Mouse (Mus musculus): ENCODE data around the gene Tfr2. TPM values are rescaled to one million over a fixed set of nuclear protein-coding genes. Genes with fewer than 3 reads are reported as not detected.

The Tfr2 gene
- polyA plus RNA-seq, 2 experiments: 1.3 to 2.1 TPM

DNA sequence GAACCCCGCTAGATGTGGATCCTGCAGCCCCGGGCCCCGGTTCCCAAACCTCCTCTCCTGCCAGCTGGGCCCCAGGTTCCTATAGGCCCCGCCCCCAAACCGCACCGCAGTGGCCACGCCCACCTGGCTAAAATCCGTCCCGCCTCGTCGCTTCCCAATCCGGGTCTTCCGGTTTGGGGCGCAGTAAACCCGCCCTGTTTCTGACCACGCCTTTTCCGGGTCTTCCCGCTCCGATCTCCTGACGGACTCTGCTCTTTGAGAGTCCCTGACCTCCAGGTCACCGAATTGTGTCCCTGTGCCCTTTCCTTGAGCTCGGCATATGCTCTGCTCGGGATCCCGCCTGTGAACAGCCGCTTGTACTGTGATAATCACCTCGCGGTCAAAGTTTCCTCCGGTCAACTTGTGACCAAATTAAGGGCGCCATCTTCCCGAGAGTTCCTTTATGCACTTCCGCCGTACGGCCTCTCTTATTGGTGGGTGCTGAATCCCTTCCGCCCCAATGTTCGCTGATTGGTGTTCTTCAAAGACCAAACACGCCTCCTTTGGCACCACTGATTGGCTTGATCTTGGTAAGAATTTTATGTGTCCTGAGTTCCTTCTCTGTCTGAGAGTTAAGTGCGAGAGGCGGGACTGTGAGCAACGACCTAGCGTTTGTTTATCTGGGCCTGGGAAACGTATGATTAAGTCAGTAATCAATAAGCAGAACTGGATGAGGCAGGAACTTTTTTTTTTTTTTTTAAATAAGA, 31.2 kb downstream of the Tfr2 start, which contains the start of gene Mospd3:
Mospd3 (minus strand) TSS at position 440 of the 746 bp plus-strand sequence.
- Histone ChIP-seq H3K4me2 (replicated peaks; ENCODE audit: low read depth, low read length, severe bottlenecking) (peak within 1 kb of the TSS; percentile 95), H3K27me3 (ENCODE audit: control insufficient read depth, insufficient read depth, low read length) (no peaks in the 10 kb centered on the region), H3K9me3 (ENCODE audit: control insufficient read depth, low read length) (no peaks in the 10 kb centered on the region), H3K9ac (ENCODE audit: low read depth, low read length, severe bottlenecking) (peak within 1 kb of the TSS; percentile 79), H3K4me1 (ENCODE audit: control insufficient read depth, insufficient read depth, low read length) (peaks cover 20% of the 10 kb centered on the region), H3K27ac (replicated peaks; ENCODE audit: low read depth, low read length) (peak within 1 kb of the TSS; percentile 59), H3K4me3 (replicated peaks; ENCODE audit: low read length) (peak within 1 kb of the TSS; percentile 78), H3K36me3 (ENCODE audit: control insufficient read depth, insufficient read depth, low read length) (peaks cover 16% of the 10 kb centered on the region; the same call in 1 of the 2 replicates)
- WGBS: under 1% methylated on average over 29 of the region's 41 CpGs
- TF ChIP-seq POLR2A (IDR thresholded peaks at IDR 0.05; ENCODE audit: borderline replicate concordance, extremely low read depth, insufficient read depth, insufficient read length): 0 out of 2 replicates have a peak, but pooled peaks have one; percentile 10
- DNase-seq (ENCODE audit: low spot score): peak; percentile 100
- peak; percentile 95 for ATAC-seq (ENCODE audit: low FRiP score, low read depth)

DNA sequence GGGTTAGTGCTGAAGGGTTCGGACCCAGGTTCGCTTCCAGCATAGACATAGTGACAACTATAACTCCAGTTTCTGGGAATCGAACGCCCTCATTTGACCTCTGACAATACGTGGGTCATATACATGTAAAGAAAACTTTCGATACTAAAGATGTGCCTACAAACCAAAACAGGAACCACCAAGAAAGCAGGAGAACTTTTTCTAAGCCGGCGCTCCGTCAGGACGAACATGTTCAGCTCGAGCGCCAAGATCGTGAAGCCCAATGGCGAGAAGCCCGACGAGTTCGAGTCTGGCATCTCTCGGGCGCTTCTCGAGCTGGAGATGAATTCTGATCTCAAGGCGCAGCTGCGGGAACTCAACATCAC, 31.7 kb downstream of the Tfr2 start:
- peak overlapping the region; percentile 78 for H3K4me3 ChIP-seq (replicated peaks; ENCODE audit: low read length)
- H3K27me3 ChIP-seq (ENCODE audit: control insufficient read depth, insufficient read depth, low read length): no peaks in the 10 kb centered on the region
- peak overlapping the region; percentile 59 for H3K27ac ChIP-seq (replicated peaks; ENCODE audit: low read depth, low read length)
- DNase-seq (ENCODE audit: low spot score): peak; percentile 35
- peaks cover 20% of the 10 kb centered on the region for H3K4me1 ChIP-seq (ENCODE audit: control insufficient read depth, insufficient read depth, low read length)
- H3K36me3 ChIP-seq (ENCODE audit: control insufficient read depth, insufficient read depth, low read length): peaks cover 21% of the 10 kb centered on the region
- no peak for TF ChIP-seq POLR2A (IDR thresholded peaks at IDR 0.05; ENCODE audit: borderline replicate concordance, extremely low read depth, insufficient read depth, insufficient read length)
- peak overlapping the region; percentile 52 for H3K9ac ChIP-seq (ENCODE audit: low read depth, low read length, severe bottlenecking)
- WGBS: under 1% methylated on average over 22 of the region's 22 CpGs
- no peak; the same call in 1 of the 2 replicates for ATAC-seq (ENCODE audit: low FRiP score, low read depth)
- no peaks in the 10 kb centered on the region for H3K9me3 ChIP-seq (ENCODE audit: control insufficient read depth, low read length)
- H3K4me2 ChIP-seq (replicated peaks; ENCODE audit: low read depth, low read length, severe bottlenecking): peak overlapping the region; percentile 95

DNA sequence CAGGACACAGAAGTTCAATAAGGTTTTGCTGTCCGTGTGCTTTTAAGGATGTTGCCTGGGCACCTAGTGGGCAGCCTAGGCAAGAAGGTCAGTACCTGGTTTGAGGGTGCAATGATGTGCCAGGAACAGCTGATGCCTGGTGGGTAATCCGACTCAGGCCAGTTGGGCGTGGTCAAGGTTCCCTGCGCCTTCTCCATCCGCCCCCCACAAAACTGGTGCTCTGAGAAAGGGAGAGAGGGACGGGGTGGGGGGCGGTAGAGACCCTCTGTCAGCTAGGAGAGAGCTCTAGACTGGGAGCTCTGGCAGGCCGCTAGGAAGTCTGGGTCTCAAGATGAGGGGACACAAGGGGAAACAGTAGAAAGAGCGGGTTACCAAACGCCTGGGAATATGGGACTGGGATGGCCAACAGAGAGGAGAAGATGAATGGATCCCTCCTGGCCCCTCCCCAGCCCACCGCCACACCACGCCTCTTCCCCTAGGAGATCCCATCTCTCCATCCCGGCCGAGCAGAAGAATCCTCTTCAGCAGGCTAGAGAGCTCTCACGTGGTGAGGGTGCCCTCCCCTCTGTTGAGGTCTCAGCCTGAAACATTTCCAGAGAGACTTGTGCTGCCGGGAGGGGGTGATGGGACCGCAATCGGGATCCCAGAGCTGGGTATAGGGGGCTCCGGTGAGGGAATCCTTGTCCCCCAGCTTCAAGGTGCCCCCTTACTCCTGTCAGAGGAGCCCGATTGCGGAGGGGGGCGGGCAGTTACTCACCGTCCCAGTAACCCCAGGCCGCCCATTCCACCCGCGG, 38.4 kb downstream of the Tfr2 start:
- peaks cover 27% of the 10 kb centered on the region for H3K36me3 ChIP-seq (ENCODE audit: control insufficient read depth, insufficient read depth, low read length)
- TF ChIP-seq POLR2A (IDR thresholded peaks at IDR 0.05; ENCODE audit: borderline replicate concordance, extremely low read depth, insufficient read depth, insufficient read length): no peak
- H3K4me2 ChIP-seq (replicated peaks; ENCODE audit: low read depth, low read length, severe bottlenecking): peak overlapping the region; percentile 70
- WGBS: 24% methylated on average over 23 of the region's 26 CpGs
- H3K4me1 ChIP-seq (ENCODE audit: control insufficient read depth, insufficient read depth, low read length): peaks cover 52% of the 10 kb centered on the region
- ATAC-seq (ENCODE audit: low FRiP score, low read depth): no peak
- H3K4me3 ChIP-seq (replicated peaks; ENCODE audit: low read length): peak overlapping the region; percentile 24
- no peak overlapping the region for H3K27ac ChIP-seq (replicated peaks; ENCODE audit: low read depth, low read length)
- no peaks in the 10 kb centered on the region for H3K9me3 ChIP-seq (ENCODE audit: control insufficient read depth, low read length)
- DNase-seq (ENCODE audit: low spot score): no peak
- H3K9ac ChIP-seq (ENCODE audit: low read depth, low read length, severe bottlenecking): peak overlapping the region; percentile 44
- no peaks in the 10 kb centered on the region for H3K27me3 ChIP-seq (ENCODE audit: control insufficient read depth, insufficient read depth, low read length)

DNA sequence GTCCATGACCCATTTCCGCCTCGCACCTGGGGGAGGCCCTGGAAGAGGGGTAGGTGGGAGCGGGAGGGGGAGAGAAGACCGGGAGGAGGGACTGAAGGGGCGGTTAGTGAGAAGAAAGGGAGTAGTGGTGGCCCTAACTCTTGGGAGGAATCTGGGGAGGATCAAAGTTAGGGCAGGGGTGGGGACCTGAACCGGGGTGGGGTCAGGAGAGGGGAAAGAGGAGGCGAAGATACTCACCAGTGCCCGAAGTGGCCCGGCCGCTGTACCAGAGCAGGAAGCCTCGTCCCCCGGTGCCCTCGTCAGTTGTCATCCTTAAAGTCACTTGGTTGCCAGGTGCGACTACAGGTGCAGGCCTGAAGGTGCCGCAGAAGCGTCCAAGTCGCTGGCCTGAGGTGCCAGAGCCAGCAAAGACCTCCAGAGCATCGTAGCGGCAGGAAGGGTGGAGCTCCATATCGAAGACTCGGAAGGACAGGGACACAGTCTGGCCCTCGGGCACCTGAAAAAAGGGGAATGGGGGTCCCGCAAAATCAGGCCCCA, 39.1 kb downstream of the Tfr2 start:
- H3K9me3 ChIP-seq (ENCODE audit: control insufficient read depth, low read length): no peaks in the 10 kb centered on the region
- peak overlapping the region; percentile 24 for H3K4me3 ChIP-seq (replicated peaks; ENCODE audit: low read length)
- H3K4me1 ChIP-seq (ENCODE audit: control insufficient read depth, insufficient read depth, low read length): peaks cover 53% of the 10 kb centered on the region
- H3K27me3 ChIP-seq (ENCODE audit: control insufficient read depth, insufficient read depth, low read length): no peaks in the 10 kb centered on the region
- H3K27ac ChIP-seq (replicated peaks; ENCODE audit: low read depth, low read length): no peak overlapping the region
- peaks cover 27% of the 10 kb centered on the region for H3K36me3 ChIP-seq (ENCODE audit: control insufficient read depth, insufficient read depth, low read length)
- ATAC-seq (ENCODE audit: low FRiP score, low read depth) (no peak), DNase-seq (ENCODE audit: low spot score) (no peak)
- no peak for TF ChIP-seq POLR2A (IDR thresholded peaks at IDR 0.05; ENCODE audit: borderline replicate concordance, extremely low read depth, insufficient read depth, insufficient read length)
- H3K4me2 ChIP-seq (replicated peaks; ENCODE audit: low read depth, low read length, severe bottlenecking): peak overlapping the region; percentile 70
- H3K9ac ChIP-seq (ENCODE audit: low read depth, low read length, severe bottlenecking): peak overlapping the region; percentile 44
- WGBS: 14% methylated on average over 22 of the region's 23 CpGs

DNA sequence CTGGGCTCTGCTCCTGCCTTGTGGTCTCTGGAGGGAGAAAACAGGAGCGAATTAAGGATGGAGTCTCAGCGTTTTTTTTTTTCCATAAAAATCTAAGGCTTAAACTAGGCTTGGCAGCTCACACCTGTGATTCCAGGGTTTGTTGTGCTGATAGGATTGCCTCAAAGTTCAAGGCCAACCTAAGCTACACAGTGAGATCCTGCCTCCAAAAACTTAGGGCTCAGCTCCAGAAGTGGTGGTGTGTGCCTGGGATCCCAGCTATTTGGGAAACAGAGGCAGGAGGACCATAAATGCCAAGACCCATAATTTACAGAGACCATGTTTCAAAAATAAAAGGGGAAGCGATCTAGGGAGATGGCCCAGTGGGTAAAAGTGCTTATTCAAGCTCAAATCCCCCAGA, 39.7 kb downstream of the Tfr2 start:
- H3K4me3 ChIP-seq (replicated peaks; ENCODE audit: low read length): peak overlapping the region; percentile 24
- no peak for ATAC-seq (ENCODE audit: low FRiP score, low read depth)
- H3K27ac ChIP-seq (replicated peaks; ENCODE audit: low read depth, low read length): no peak overlapping the region
- WGBS: 33% methylated on average over 3 of the region's 3 CpGs
- no peak overlapping the region for H3K9ac ChIP-seq (ENCODE audit: low read depth, low read length, severe bottlenecking)
- no peaks in the 10 kb centered on the region for H3K9me3 ChIP-seq (ENCODE audit: control insufficient read depth, low read length)
- H3K4me2 ChIP-seq (replicated peaks; ENCODE audit: low read depth, low read length, severe bottlenecking): peak overlapping the region; percentile 70
- no peaks in the 10 kb centered on the region for H3K27me3 ChIP-seq (ENCODE audit: control insufficient read depth, insufficient read depth, low read length)
- H3K4me1 ChIP-seq (ENCODE audit: control insufficient read depth, insufficient read depth, low read length): peaks cover 52% of the 10 kb centered on the region
- H3K36me3 ChIP-seq (ENCODE audit: control insufficient read depth, insufficient read depth, low read length): peaks cover 27% of the 10 kb centered on the region
- TF ChIP-seq POLR2A (IDR thresholded peaks at IDR 0.05; ENCODE audit: borderline replicate concordance, extremely low read depth, insufficient read depth, insufficient read length): no peak
- DNase-seq (ENCODE audit: low spot score): no peak

Data from limb, embryonic 14.5 days (tissue).